Comparison of ENCODE assay signal across 15 mouse cellular contexts in genomic region chr1:88623541-88624115, GRCm38 (mm10).
DNase-seq lines count a peak whose midpoint lies in the region; ATAC-seq lines count a peak whose summit lies in the region.
"Had no signal": no experiment of that assay in that cellular context is flagged by ENCODE, and none has a peak within 500 bp of the region (broad histone marks: within the 10 kb centered on the region; RNA-seq: fewer than 3 reads in every experiment).

No protein-coding gene starts in this region.

- peak overlapping the region; percentile 67 for H3K27ac ChIP-seq in forebrain, embryonic 13.5 days

- peak; percentile 78 for ATAC-seq in forebrain, embryonic 13.5 days
- ATAC-seq: Patski had no signal

- 30% methylated on average over 8 of the region's 8 CpGs for WGBS in forebrain, embryonic 13.5 days

- no peak overlapping the region for H3K4me3 ChIP-seq in forebrain, embryonic 13.5 days

- no peak overlapping the region for H3K9ac ChIP-seq in forebrain, embryonic 13.5 days

- no peaks in the 10 kb centered on the region for H3K27me3 ChIP-seq in forebrain, embryonic 13.5 days
- H3K27me3 ChIP-seq: CH12.LX, Patski had no signal

- DNase-seq in layer of hippocampus, adult 8-10 months (ENCODE audit: low spot score in 2 of 2): peak; percentile 6 to 10
- DNase-seq in layer of hippocampus, postnatal 25 days (ENCODE audit: extremely low spot score in 1 of 2, low spot score in 1 of 2): no peak
- peak; percentile 62 for DNase-seq in brain, embryonic 18.5 days (ENCODE audit: low read depth, low spot score)
- DNase-seq in layer of hippocampus, postnatal 14 days (ENCODE audit: low spot score in 2 of 2): peak; percentile 13 to 68
- no peak for DNase-seq in kidney, postnatal 10 days
- DNase-seq in ovary, postnatal 36 days (ENCODE audit: low spot score): no peak
- no peak for DNase-seq in thymus, postnatal 36 days
- DNase-seq: cerebellum, adult 9-10 months; heart, adult 18-20 months; heart, postnatal 10 days; kidney, adult 18-20 months had no signal

- no peaks in the 10 kb centered on the region for H3K36me3 ChIP-seq in forebrain, embryonic 13.5 days (ENCODE audit: poor library complexity, severe bottlenecking)

- no peak overlapping the region for H3K4me2 ChIP-seq in forebrain, embryonic 13.5 days
- H3K4me2 ChIP-seq: liver, embryonic 11.5 days had no signal

- no peaks in the 10 kb centered on the region for H3K9me3 ChIP-seq in forebrain, embryonic 13.5 days (replicated peaks)

- peaks cover 15% of the 10 kb centered on the region for H3K4me1 ChIP-seq in forebrain, embryonic 13.5 days

Comparison
In these comparisons a context has a peak if more than half of its experiments do, and no peak if none do; other contexts are left out.
1. DNase-seq: peak in layer of hippocampus, adult 8-10 months (2 of 2), brain, embryonic 18.5 days (single experiment) and layer of hippocampus, postnatal 14 days (2 of 2); none in layer of hippocampus, postnatal 25 days (0 of 2), kidney, postnatal 10 days (single experiment), ovary, postnatal 36 days (single experiment) and thymus, postnatal 36 days (0 of 2).